Mouse (Mus musculus) megakaryocyte, embryonic 14.5 days (primary cell): ENCODE measurements around the gene Trpc5. TPM values are rescaled to one million over a fixed set of nuclear protein-coding genes. Genes with fewer than 3 reads are reported as not detected.

Experiments
- H3K27me3 ChIP-seq: replicated peaks from 2 replicates; pipeline ENCODE3; 2012; ENCODE audit warnings: inconsistent platforms
- H3K36me3 ChIP-seq: replicated peaks from 2 replicates; pipeline ENCODE3; 2012; ENCODE audit warnings: low read length, inconsistent platforms, mixed read lengths
- H3K4me1 ChIP-seq: 2 replicates; pipeline ENCODE4 v1.6.1; 2012; ENCODE audit warnings: inconsistent platforms
- H3K4me3 ChIP-seq: replicated peaks from 2 replicates; pipeline ENCODE3; 2012; ENCODE audit warnings: moderate library complexity, mild to moderate bottlenecking, inconsistent platforms
- H3K9me3 ChIP-seq: 2 replicates; pipeline ENCODE4 v1.6.1; 2012; ENCODE audit warnings: inconsistent platforms
- FLI1 ChIP-seq: IDR thresholded peaks from 2 replicates; pipeline ENCODE4 v1.6.1; 2012; ENCODE audit warnings: low read length, inconsistent platforms, mixed read lengths
- GATA1 ChIP-seq: IDR thresholded peaks from 3 replicates; pipeline ENCODE4 v1.6.1; 2012; ENCODE audit warnings: mixed read lengths, low read length, inconsistent platforms, borderline replicate concordance
- polyA plus RNA-seq: library from polyadenylated mRNA; stranded (reverse); fragments of >175 nt; gene quantifications from 2 replicates; pipeline ENCODE4 v1.2.3, GENCODE M21; 2012; ENCODE audit warnings: low replicate concordance; ENCODE audit not compliant: insufficient read depth

Trpc5 gene
- polyA plus RNA-seq, 1 experiment: not detected

DNA sequence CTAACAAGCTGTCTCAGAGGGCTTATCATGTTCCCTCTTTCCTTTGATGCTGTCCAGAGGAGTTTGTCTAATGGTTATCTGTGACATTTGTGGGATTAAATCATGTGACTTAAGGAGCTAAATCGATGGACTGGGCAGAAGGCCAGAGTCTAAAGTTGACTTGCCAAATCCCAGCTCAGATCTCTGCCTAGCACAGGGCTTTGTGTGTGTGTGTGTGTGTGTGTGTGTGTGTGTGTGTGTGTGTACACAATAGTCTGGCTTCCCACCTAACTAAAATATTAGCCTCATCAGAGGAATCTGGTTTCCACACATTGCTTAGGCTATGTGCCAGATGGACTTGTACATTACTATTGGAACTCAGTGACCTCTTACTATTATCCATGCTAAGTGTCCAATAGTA is 151.5 kb downstream of the Trpc5 start:
- no peaks in the 10 kb centered on the region for H3K4me1 ChIP-seq
- no peaks in the 10 kb centered on the region for H3K9me3 ChIP-seq
- H3K36me3 ChIP-seq: no peaks in the 10 kb centered on the region
- TF ChIP-seq FLI1: no peak
- TF ChIP-seq GATA1: no peak
- H3K4me3 ChIP-seq: no peak overlapping the region
- H3K27me3 ChIP-seq: no peaks in the 10 kb centered on the region

DNA sequence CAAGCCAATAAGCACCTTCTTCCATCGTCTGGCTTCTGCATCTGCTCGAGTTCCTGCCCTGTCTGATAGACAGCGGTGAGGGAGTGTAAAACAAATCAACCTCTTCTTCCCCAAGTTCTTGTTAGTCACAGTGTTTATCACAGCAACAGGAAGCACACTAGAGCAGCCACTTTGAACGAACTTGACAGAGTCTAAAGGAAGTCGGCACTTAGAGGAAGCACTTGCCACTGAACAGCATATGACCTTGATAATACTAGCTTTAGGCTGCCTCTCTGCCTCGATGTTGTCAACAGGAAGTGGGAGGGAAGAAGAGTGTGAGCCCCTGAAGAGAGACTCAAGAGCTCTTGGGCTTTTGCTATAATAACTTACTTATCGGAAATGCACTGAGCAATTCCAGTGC is 161.9 kb downstream of the Trpc5 start:
- Histone ChIP-seq H3K4me1 (peaks cover 19% of the 10 kb centered on the region), H3K36me3 (no peaks in the 10 kb centered on the region), H3K27me3 (peaks cover 4% of the 10 kb centered on the region), H3K4me3 (peak overlapping the region; percentile 67), H3K9me3 (no peaks in the 10 kb centered on the region)
- no peak for TF ChIP-seq FLI1
- no peak; the same call in 2 of the 3 replicates for TF ChIP-seq GATA1

DNA sequence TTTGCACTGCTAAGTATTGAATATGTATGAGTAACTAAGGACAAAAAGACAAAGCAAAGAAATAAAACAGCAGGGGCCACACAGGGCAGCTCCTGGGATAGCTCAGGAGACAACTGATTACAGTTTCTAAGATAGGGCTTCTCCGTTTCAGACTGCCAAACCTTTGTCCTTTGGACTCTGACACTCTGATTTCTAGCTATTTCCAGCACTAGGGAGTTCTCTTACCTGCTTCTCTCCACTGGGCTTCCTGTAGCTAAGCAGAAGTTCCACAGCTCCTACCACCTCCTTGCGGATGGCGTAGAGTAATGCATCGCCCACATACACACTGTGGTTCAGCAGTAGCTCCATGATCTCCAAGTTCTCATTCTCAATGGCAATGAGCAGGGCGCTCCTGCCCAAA is 164.7 kb downstream of the Trpc5 start:
- TF ChIP-seq GATA1 (no peak), FLI1 (no peak)
- no peaks in the 10 kb centered on the region for H3K9me3 ChIP-seq
- no peak overlapping the region for H3K4me3 ChIP-seq
- peaks cover 7% of the 10 kb centered on the region for H3K27me3 ChIP-seq
- peaks cover 19% of the 10 kb centered on the region for H3K4me1 ChIP-seq
- no peaks in the 10 kb centered on the region for H3K36me3 ChIP-seq

DNA sequence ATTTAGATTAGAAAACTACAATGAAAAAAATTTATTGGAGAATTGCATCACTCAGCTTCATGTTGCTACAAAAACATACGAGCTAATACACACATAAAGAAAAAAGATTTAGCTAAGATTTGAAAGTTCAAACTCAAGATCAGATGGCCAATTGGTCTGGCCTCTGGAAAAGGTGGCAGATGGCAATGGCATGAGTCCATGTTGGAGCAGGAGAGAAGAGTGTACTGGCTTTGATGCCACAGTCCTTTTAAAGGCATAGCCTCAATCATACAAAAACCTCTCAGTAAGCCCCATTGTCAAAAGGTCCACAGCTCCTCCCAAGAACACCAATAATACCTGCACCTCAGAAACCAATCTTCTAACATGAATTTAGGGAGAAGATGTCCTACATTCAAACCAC is 196.6 kb downstream of the Trpc5 start:
- Histone ChIP-seq H3K4me1 (no peaks in the 10 kb centered on the region), H3K9me3 (no peaks in the 10 kb centered on the region), H3K36me3 (no peaks in the 10 kb centered on the region), H3K27me3 (peaks cover 4% of the 10 kb centered on the region), H3K4me3 (no peak overlapping the region)
- TF ChIP-seq FLI1: no peak
- no peak for TF ChIP-seq GATA1

DNA sequence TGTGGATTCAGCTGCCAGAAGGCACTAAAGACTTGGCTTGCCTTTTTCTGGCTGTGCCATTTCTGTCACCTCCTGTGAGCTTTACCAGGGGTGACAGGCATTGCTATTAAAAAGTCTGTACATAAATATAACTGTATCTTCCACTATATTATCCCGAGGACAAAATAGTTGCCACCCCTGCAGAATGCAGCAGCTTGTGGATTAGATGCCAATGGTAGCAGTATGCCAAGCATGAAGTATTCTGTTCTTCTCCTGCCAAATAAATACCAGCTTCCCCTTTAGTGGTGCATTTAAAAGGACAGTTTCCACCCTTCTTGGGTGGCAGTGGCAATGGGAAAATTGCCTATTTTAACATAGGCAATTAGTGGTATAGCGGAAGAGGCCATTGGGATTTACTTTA is 223.6 kb downstream of the Trpc5 start:
- H3K4me1 ChIP-seq: no peaks in the 10 kb centered on the region
- H3K27me3 ChIP-seq: peaks cover 6% of the 10 kb centered on the region
- no peak for TF ChIP-seq GATA1
- no peaks in the 10 kb centered on the region for H3K9me3 ChIP-seq
- H3K36me3 ChIP-seq: no peaks in the 10 kb centered on the region
- H3K4me3 ChIP-seq: no peak overlapping the region

DNA sequence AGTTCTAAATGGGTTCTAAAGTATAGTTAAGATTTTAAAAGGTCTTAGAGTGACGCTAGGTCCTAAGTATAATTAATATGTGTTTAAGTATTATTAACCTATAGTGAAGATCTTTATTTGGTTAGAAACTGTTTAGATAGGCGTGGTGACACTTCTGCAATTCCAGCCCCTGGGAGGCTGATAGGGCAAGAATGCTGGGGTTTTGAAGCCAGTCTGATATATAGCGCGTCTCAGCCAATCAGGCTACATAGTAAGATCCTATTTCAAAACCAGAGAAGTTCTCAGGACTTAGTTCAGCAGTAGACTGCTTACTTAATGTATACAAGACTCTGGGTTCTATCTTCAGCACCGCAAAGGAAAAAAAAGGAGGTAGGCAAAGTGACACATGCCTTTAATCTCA is 231.7 kb downstream of the Trpc5 start, which contains the start of gene Trpc5os:
Gene Trpc5os, plus strand, starts transcription at position 301 of the 400 bp plus-strand sequence.
- TF ChIP-seq FLI1 (no peak), GATA1 (no peak)
- Histone ChIP-seq H3K9me3 (no peaks in the 10 kb centered on the region), H3K36me3 (no peaks in the 10 kb centered on the region), H3K4me1 (no peaks in the 10 kb centered on the region), H3K4me3 (no peak within 1 kb of the TSS), H3K27me3 (no peaks in the 10 kb centered on the region)

DNA sequence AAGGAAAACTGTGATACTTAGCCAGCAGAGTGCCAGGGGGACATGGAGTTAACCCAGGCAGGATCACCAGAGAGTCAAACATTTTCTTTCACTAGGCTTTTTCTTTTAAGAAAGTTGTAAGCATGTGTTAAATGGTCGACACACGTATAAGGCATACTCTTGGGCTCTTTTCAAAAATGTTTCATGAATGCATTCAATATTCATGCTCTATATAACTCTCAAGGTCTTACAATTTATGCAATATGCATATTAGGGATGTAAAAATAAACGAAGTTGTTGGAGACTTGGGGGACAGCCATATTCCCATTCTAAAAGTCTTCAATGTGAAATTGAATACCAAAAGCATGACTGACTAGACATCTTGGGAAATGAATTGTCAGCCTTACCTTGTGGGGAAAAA is 264.1 kb downstream of the Trpc5 start:
- TF ChIP-seq GATA1: no peak
- TF ChIP-seq FLI1: no peak
- peaks cover 7% of the 10 kb centered on the region for H3K27me3 ChIP-seq
- H3K4me1 ChIP-seq: no peaks in the 10 kb centered on the region

DNA sequence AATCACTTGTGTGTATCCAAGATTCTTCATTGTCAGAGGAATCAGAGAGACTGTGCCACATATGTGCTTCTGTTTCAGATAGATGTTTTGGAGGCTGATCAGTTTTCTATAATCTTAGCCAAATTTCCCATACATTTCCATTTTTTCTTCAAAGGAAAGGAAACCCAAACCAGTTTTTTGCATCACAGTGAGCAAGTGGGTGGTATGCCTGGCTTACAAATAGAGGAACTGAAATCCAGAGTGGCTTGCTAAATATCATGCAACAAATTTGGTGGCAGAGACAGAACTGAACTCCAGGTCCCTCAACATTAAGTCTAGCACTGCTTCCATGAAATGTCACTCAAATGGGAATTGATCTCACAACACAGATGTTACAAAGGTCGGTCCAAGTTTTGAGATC is 266.9 kb downstream of the Trpc5 start:
- Histone ChIP-seq H3K4me3 (no peak overlapping the region), H3K4me1 (no peaks in the 10 kb centered on the region), H3K27me3 (peaks cover 7% of the 10 kb centered on the region), H3K36me3 (no peaks in the 10 kb centered on the region), H3K9me3 (no peaks in the 10 kb centered on the region)
- TF ChIP-seq GATA1: no peak

More for the DNA sequence above, 264.1 kb downstream of the Trpc5 start:
- Histone ChIP-seq H3K4me3 (no peak overlapping the region), H3K36me3 (no peaks in the 10 kb centered on the region), H3K9me3 (no peaks in the 10 kb centered on the region)

DNA sequence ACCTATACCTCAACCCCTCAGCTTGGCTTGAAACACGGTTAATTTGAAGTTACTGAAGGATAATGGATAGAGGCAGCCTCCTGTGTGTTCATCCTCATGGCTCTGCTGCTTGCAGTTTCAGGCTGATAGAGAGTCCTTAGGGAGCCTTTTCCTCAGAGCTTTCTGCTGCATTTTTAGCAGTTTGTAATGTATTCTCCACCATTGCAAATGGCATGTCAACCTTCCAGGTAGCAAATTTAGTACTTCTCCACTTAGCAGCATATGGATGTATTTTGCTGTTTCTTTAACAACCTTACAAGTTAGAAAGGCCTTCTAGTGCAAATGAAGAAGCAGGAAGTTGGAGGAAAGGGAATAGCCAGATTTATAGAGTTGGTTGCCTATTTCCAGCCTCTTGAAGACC is 267.7 kb downstream of the Trpc5 start:
- H3K4me1 ChIP-seq: no peaks in the 10 kb centered on the region
- H3K27me3 ChIP-seq: peaks cover 7% of the 10 kb centered on the region
- H3K9me3 ChIP-seq: no peaks in the 10 kb centered on the region
- no peaks in the 10 kb centered on the region for H3K36me3 ChIP-seq
- TF ChIP-seq FLI1 (no peak), GATA1 (no peak)
- H3K4me3 ChIP-seq: no peak overlapping the region

DNA sequence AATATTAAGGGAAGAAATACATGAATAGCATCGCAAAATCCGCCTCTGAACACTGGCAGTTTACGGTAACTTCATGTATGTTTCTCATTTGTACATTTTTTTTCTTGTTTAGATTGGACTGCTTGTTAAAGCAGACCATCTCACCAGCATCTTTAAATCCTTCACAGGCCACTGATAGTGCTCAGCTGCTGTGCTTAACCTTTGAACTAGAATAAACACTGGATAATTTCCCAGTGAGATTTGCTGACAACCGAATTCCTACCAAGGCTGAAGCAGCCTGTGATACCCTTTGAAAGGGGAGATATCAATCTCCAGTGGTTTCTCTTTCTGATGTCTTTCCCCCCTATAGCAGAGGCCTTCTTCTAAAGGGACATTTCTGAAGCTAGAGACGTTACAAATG is 279.9 kb downstream of the Trpc5 start:
- Histone ChIP-seq H3K27me3 (peaks cover 4% of the 10 kb centered on the region), H3K4me3 (no peak overlapping the region), H3K4me1 (peaks cover 4% of the 10 kb centered on the region; the same call in 1 of the 2 replicates), H3K36me3 (no peaks in the 10 kb centered on the region), H3K9me3 (no peaks in the 10 kb centered on the region; the same call in 1 of the 2 replicates)
- no peak for TF ChIP-seq FLI1
- no peak for TF ChIP-seq GATA1

DNA sequence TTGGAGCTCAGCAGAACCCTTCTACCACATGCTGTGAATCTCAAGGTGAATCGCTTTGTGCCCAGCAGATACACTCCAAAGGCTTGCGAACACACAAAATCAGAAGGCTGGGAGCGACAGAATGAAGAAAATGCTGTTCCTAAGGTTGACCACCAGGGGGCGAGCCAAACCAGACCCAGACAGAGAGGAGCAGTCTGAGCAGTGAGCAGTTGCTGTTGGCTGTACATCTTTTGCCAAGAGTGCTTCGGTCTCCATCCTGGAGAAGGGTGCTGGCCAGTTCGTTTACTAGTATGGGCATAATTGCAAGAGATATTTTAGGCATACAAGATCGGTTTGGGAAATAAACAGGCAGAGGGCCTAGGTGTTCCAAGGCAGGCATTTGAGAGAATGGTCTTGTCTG is 284.5 kb downstream of the Trpc5 start:
- H3K4me1 ChIP-seq: peaks cover 6% of the 10 kb centered on the region; the same call in 1 of the 2 replicates
- no peaks in the 10 kb centered on the region for H3K36me3 ChIP-seq
- H3K27me3 ChIP-seq: peaks cover 9% of the 10 kb centered on the region
- TF ChIP-seq FLI1 (no peak), GATA1 (no peak)
- no peak overlapping the region for H3K4me3 ChIP-seq
- no peaks in the 10 kb centered on the region for H3K9me3 ChIP-seq
